Mouse (Mus musculus) T-helper 17 cell (primary cell): ENCODE measurements at regions not wholly inside any gene's neighbourhood (a gene's known extent, or its start where the extent isn't known, plus 50 kb on each side); places are given as distances from the start of the nearest gene placed in this dataset.
"Not testable (repeated sequence)": the region's sequence is repeated elsewhere in the genome, so short reads cannot be mapped to it uniquely, and the experiment has no call there.

ENCODE experiments used
- in situ Hi-C, 2 experiments: fragments of 300-600 bp; cut with MboI, MseI; formaldehyde crosslinking; loops; 1 replicate in 1 of 2; 2 replicates in 1 of 2; pipeline ENCODE4 v1.15.1; 2025; ENCODE audit warnings: high pct_unique_total_duplicates in 2 of 2

GRCm38 (mm10) chr16:42549591-42549990 is 209.1 kb upstream of the Gap43 start:
- in situ Hi-C loops, result no loop called here

GRCm38 (mm10) chr16:42546229-42547163 is 206.0 kb upstream of the Gap43 start:
- in situ Hi-C loops, result no loop called here

GRCm38 (mm10) chr16:42517321-42517720 is 176.9 kb upstream of the Gap43 start:
- in situ Hi-C loops, result no loop called here

- in situ Hi-C loops, result no loop called here
Observed at GRCm38 (mm10) chr16:42515929-42516328, 175.5 kb upstream of the Gap43 start.

- in situ Hi-C loops, result no loop called here
Observed at GRCm38 (mm10) chr16:42505107-42505506, 164.7 kb upstream of the Gap43 start.

GRCm38 (mm10) chr16:42501713-42502112 is 161.3 kb upstream of the Gap43 start:
- in situ Hi-C loops, result no loop called here

GRCm38 (mm10) chr16:42501109-42501508 is 160.7 kb upstream of the Gap43 start:
- in situ Hi-C loops, result not testable (repeated sequence)

- in situ Hi-C loops, result no loop called here
Observed at GRCm38 (mm10) chr16:42499514-42499913, 159.1 kb upstream of the Gap43 start.

- in situ Hi-C loops, result no loop called here
Observed at GRCm38 (mm10) chr16:42498368-42498767, 157.9 kb upstream of the Gap43 start.

- in situ Hi-C loops, result no loop called here
Observed at GRCm38 (mm10) chr16:42493596-42493995, 153.1 kb upstream of the Gap43 start.

- in situ Hi-C loops, result no loop called here
Observed at GRCm38 (mm10) chr16:42488745-42489144, 148.3 kb upstream of the Gap43 start.

GRCm38 (mm10) chr16:42479978-42480377 is 139.5 kb upstream of the Gap43 start:
- in situ Hi-C loops, result no loop called here

GRCm38 (mm10) chr16:42466976-42467375 is 126.5 kb upstream of the Gap43 start:
- in situ Hi-C loops, result no loop called here

GRCm38 (mm10) chr16:42456335-42456984 is 116.0 kb upstream of the Gap43 start:
- in situ Hi-C loops, result no loop called here

GRCm38 (mm10) chr16:42453338-42453737 is 112.9 kb upstream of the Gap43 start:
- in situ Hi-C loops, result no loop called here

- in situ Hi-C loops, result no loop called here
Observed at GRCm38 (mm10) chr16:42449840-42450444, 109.5 kb upstream of the Gap43 start.

- in situ Hi-C loops, result no loop called here
Observed at GRCm38 (mm10) chr16:42444863-42445423, 104.5 kb upstream of the Gap43 start.

GRCm38 (mm10) chr16:42444408-42444862 is 104.0 kb upstream of the Gap43 start:
- in situ Hi-C loops, result no loop called here

GRCm38 (mm10) chr16:42440822-42441221 is 100.4 kb upstream of the Gap43 start:
- in situ Hi-C loops, result no loop called here

- in situ Hi-C loops, result loop anchor here in 1 of 2 experiments (10.0 kb wide), 1 partner anchor 57 kb away; no protein-coding TSS in a partner anchor
Observed at GRCm38 (mm10) chr16:42431529-42431928, 91.1 kb upstream of the Gap43 start.

- in situ Hi-C loops, result no loop called here
Observed at GRCm38 (mm10) chr16:42416673-42417072, 76.2 kb upstream of the Gap43 start.

- in situ Hi-C loops, result not testable (repeated sequence)
Observed at GRCm38 (mm10) chr16:42412031-42412430, 71.6 kb upstream of the Gap43 start.
